Mouse (Mus musculus) kidney, postnatal 4 days (tissue): ENCODE results near the gene Riok2.

ENCODE experiments used
- DNase-seq, 2 experiments: peaks; one replicate each; pipeline ENCODE4 v3.0.0; 2021; ENCODE audit warnings: mixed read lengths in 2 of 2

Gene Riok2

GRCm38 (mm10) chr17:17408137-17408536, 34.0 kb downstream of the Riok2 start:
- DNase-seq, result no peak

GRCm38 (mm10) chr17:17408720-17409478, 34.8 kb downstream of the Riok2 start:
- no peak for DNase-seq

GRCm38 (mm10) chr17:17409601-17410000, 35.5 kb downstream of the Riok2 start:
- peak; percentile 10 to 20 for DNase-seq

GRCm38 (mm10) chr17:17411443-17411842, 37.3 kb downstream of the Riok2 start:
- no peak for DNase-seq

GRCm38 (mm10) chr17:17412176-17412575, 38.1 kb downstream of the Riok2 start:
- no peak for DNase-seq

- DNase-seq, result no peak
Observed at GRCm38 (mm10) chr17:17414206-17414605, 40.1 kb downstream of the Riok2 start.

GRCm38 (mm10) chr17:17424609-17425307, 50.6 kb downstream of the Riok2 start:
- DNase-seq, result peak in 1 of 2 experiments; percentile 6

GRCm38 (mm10) chr17:17425308-17425813, 51.3 kb downstream of the Riok2 start:
- no peak for DNase-seq

- DNase-seq, result no peak
Observed at GRCm38 (mm10) chr17:17425906-17426305, 51.8 kb downstream of the Riok2 start.

- DNase-seq, result no peak
Observed at GRCm38 (mm10) chr17:17428888-17429287, 54.8 kb downstream of the Riok2 start.

- DNase-seq, result no peak
Observed at GRCm38 (mm10) chr17:17433679-17434078, 59.6 kb downstream of the Riok2 start.

- no peak for DNase-seq
Observed at GRCm38 (mm10) chr17:17438576-17439191, 64.6 kb downstream of the Riok2 start.

GRCm38 (mm10) chr17:17441876-17442498, 67.9 kb downstream of the Riok2 start:
- peak in 1 of 2 experiments; percentile 10 for DNase-seq

- no peak for DNase-seq
Observed at GRCm38 (mm10) chr17:17444297-17444886, 70.3 kb downstream of the Riok2 start.
